Mouse (Mus musculus): ENCODE measurements around the gene Kif14.

- no peak for TF ChIP-seq POLR2A (IDR thresholded peaks at IDR 0.05; ENCODE audit: borderline replicate concordance, insufficient read depth, low read length)
- no peak for TF ChIP-seq CTCF (IDR thresholded peaks at IDR 0.05; ENCODE audit: borderline replicate concordance, insufficient read depth, low read depth, low read length)
These were observed 59.7 kb downstream of the Kif14 start for GRCm38 (mm10) chr1:136525818-136526217.
